Mouse (Mus musculus): Measurements from ENCODE around the gene Eml3. TPM values are rescaled to one million over a fixed set of nuclear protein-coding genes. Genes with fewer than 3 reads are reported as not detected.

Gene Eml3
- total and polyA plus RNA-seq, 3 experiments: 16.6 to 23.4 TPM; not detected in 1

DNA sequence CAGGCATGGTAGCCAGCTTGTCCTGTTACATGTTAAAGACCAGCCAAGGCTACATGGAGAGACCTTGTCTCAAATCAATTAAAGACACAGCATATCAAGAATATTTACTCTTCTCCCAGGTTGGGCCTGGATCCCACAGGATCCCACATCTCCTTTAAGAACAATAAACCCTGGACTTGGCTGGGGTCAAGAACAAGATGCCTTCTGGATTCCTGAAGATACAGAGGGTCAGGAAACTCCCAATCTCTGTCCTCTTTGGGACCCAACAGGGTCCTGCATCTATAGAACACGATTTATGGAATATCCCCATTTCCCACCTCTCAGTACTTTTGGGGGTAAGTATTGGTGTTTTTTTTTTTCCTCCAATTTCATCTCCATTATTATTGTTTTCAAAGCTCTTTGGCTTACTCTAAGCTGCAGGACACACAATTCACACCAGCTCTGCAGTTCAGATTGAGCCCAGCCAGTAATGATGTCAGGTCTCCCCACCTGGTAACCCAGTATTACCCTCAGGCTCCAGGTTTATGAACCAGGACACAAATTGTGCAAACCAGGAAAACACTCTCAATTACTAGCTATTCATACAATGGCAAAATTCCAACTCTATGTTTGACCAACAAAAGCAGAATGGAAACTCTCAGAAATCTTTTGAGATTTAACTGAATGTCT, 42.3 kb upstream of the Eml3 start:
- Histone ChIP-seq H3K36me3 (ENCODE audit: control insufficient read depth in 1 of 2, insufficient read depth in 2 of 2, low read length in 2 of 2) (peaks cover 0 to 30% of the 10 kb centered on the region in 2 experiments; a peak in 2 of 4 replicates), H3K27me3 (ENCODE audit: control insufficient read depth in 1 of 2, insufficient read depth in 2 of 2, low read length in 2 of 2) (no peaks in the 10 kb centered on the region), H3K79me2 (ENCODE audit: control insufficient read depth, insufficient read depth, low read length, poor library complexity) (peaks cover 26% of the 10 kb centered on the region), H3K4me3 (ENCODE audit: control insufficient read depth in 1 of 2, insufficient read depth in 1 of 2, low read depth in 2 of 2, low read length in 2 of 2) (peak overlapping the region; percentile 75 to 85; a peak in 3 of 4 replicates), H3K9me3 (replicated peaks; ENCODE audit: insufficient read depth, low read length) (no peaks in the 10 kb centered on the region), H3K27ac (ENCODE audit: control insufficient read depth, low read depth, low read length) (peak overlapping the region; percentile 91), H3K9ac (ENCODE audit: control insufficient read depth, low read depth, low read length, poor library complexity, severe bottlenecking) (peak overlapping the region; percentile 94), H3K4me1 (ENCODE audit: control insufficient read depth in 1 of 2, insufficient read depth in 2 of 2, low read length in 2 of 2) (peaks cover 0 to 13% of the 10 kb centered on the region in 2 experiments; a peak in 1 of 4 replicates)
- peak; percentile 66 for DNase-seq (ENCODE audit: low read depth, low spot score)
- TF ChIP-seq ZMIZ1 (IDR thresholded peaks at IDR 0.05; ENCODE audit: low read depth, low read length) (peak; percentile 67), SIN3A (IDR thresholded peaks at IDR 0.05; ENCODE audit: low read length) (peak; percentile 50), NELFE (IDR thresholded peaks at IDR 0.05; ENCODE audit: low read depth, low read length) (peak; percentile 47; the same call in 1 of the 2 replicates), ZKSCAN1 (IDR thresholded peaks at IDR 0.05; ENCODE audit: low read depth, low read length) (no peak), MAZ (IDR thresholded peaks at IDR 0.05; ENCODE audit: low read depth, low read length) (no peak), POLR2AphosphoS2 (IDR thresholded peaks at IDR 0.05; ENCODE audit: low read length) (peak; percentile 97; the same call in 1 of the 2 replicates), ELF1 (IDR thresholded peaks at IDR 0.05; ENCODE audit: low read depth, low read length) (no peak), UBTF (IDR thresholded peaks at IDR 0.05; ENCODE audit: borderline replicate concordance, insufficient read depth, low read depth, low read length) (no peak), TAL1 (IDR thresholded peaks at IDR 0.05; ENCODE audit: low read length) (no peak), KAT2A (conservative IDR thresholded peaks at IDR 0.05; ENCODE audit: low read depth, low read length) (no peak; the same call in 1 of the 2 replicates), CTCF (IDR thresholded peaks at IDR 0.05 in 2 of 3, conservative IDR thresholded peaks at IDR 0.05 in 1 of 3; ENCODE audit: control insufficient read depth in 1 of 3, insufficient read depth in 1 of 3, low read depth in 2 of 3, low read length in 3 of 3, poor library complexity in 1 of 3, severe bottlenecking in 1 of 3) (no peak), MEF2A (IDR thresholded peaks at IDR 0.05; ENCODE audit: extremely low read depth, insufficient replicate concordance, low read depth, low read length, poor library complexity, severe bottlenecking) (no peak), ZNF384 (IDR thresholded peaks at IDR 0.05; ENCODE audit: low read depth, low read length) (no peak), BHLHE40 (IDR thresholded peaks at IDR 0.05; ENCODE audit: borderline replicate concordance, low read depth, low read length) (peak; percentile 23; the same call in 1 of the 2 replicates), MAX (IDR thresholded peaks at IDR 0.05; ENCODE audit: low read length) (no peak; the same call in 1 of the 2 replicates), RCOR1 (IDR thresholded peaks at IDR 0.05; ENCODE audit: low read depth, low read length) (no peak; the same call in 1 of the 2 replicates), ETS1 (IDR thresholded peaks at IDR 0.05; ENCODE audit: low read depth, low read length) (no peak), GATA1 (IDR thresholded peaks at IDR 0.05; ENCODE audit: low read depth, low read length) (no peak), MAFK (IDR thresholded peaks at IDR 0.05; ENCODE audit: borderline replicate concordance, low read depth, low read length) (no peak), POLR2AphosphoS5 (IDR thresholded peaks at IDR 0.05; ENCODE audit: borderline replicate concordance, low read depth, low read length) (no peak), CHD2 (IDR thresholded peaks at IDR 0.05; ENCODE audit: low read length) (peak; percentile 54; the same call in 1 of the 2 replicates), MYB (IDR thresholded peaks at IDR 0.05; ENCODE audit: low read depth, low read length) (peak; percentile 32; the same call in 1 of the 2 replicates), TCF12 (IDR thresholded peaks at IDR 0.05; ENCODE audit: low read depth, low read length) (no peak), RAD21 (IDR thresholded peaks at IDR 0.05; ENCODE audit: low read depth, low read length) (no peak), MYC (IDR thresholded peaks at IDR 0.05; ENCODE audit: low read depth, low read length) (peak; percentile 12; the same call in 1 of the 2 replicates), TBP (IDR thresholded peaks at IDR 0.05; ENCODE audit: low read depth, low read length) (no peak), EP300 (IDR thresholded peaks at IDR 0.05; ENCODE audit: low read depth in 1 of 2, low read length in 2 of 2) (no peak), HCFC1 (IDR thresholded peaks at IDR 0.05; ENCODE audit: low read depth, low read length) (peak; percentile 38; the same call in 1 of the 2 replicates), E2F4 (IDR thresholded peaks at IDR 0.05; ENCODE audit: borderline replicate concordance, low read depth, low read length) (no peak), POLR2A (IDR thresholded peaks at IDR 0.05; ENCODE audit: control insufficient read depth in 1 of 2, insufficient read depth in 1 of 2, low read depth in 1 of 2, low read length in 2 of 2, poor library complexity in 1 of 2) (no peak; a peak in 2 of 4 replicates), USF1 (IDR thresholded peaks at IDR 0.05; ENCODE audit: low read depth, low read length) (no peak), GABPA (IDR thresholded peaks at IDR 0.05; ENCODE audit: low read depth, low read length) (no peak), JUND (IDR thresholded peaks at IDR 0.05; ENCODE audit: low read depth, low read length) (no peak), SMC3 (IDR thresholded peaks at IDR 0.05; ENCODE audit: low read depth, low read length) (peak; percentile 33), ZC3H11A (IDR thresholded peaks at IDR 0.05; ENCODE audit: low read depth, low read length) (no peak), USF2 (IDR thresholded peaks at IDR 0.05; ENCODE audit: borderline replicate concordance in 1 of 2, insufficient read depth in 1 of 2, low read depth in 1 of 2, low read length in 2 of 2) (no peak)
